Mouse (Mus musculus) liver, postnatal 0 days (tissue): ENCODE measurements around the gene Ctla4. TPM values are rescaled to one million over a fixed set of nuclear protein-coding genes. Genes with fewer than 3 reads are reported as not detected.

ENCODE experiments used
- ATAC-seq: fragments of 200-750 bp; cut with Nextera tagmentation; 2 replicates; pipeline ENCODE4 v1.8.0; 2017; ENCODE audit warnings: mild to moderate bottlenecking, moderate library complexity
- DNase-seq: peaks from one replicate; pipeline ENCODE4 v3.0.0-alpha.2; 2016
- H3K27ac ChIP-seq: fragments of 300-500 bp; sonication (generic); 2 replicates; pipeline ENCODE4 v1.5.1; 2014; ENCODE audit warnings: antibody characterized with exemption, moderate library complexity, mild to moderate bottlenecking, low read depth
- H3K27me3 ChIP-seq: fragments of 300-500 bp; sonication (generic); 2 replicates; pipeline ENCODE4 v1.6.1; 2014; ENCODE audit warnings: low read length, control low read depth, mixed read lengths; ENCODE audit not compliant: insufficient read depth
- H3K36me3 ChIP-seq: fragments of 300-500 bp; sonication (generic); replicated peaks from 2 replicates; pipeline ENCODE4 v1.6.1; 2014; ENCODE audit warnings: mild to moderate bottlenecking, control low read depth, low read length, moderate library complexity, mixed read lengths; ENCODE audit not compliant: insufficient read depth
- H3K4me1 ChIP-seq: fragments of 300-500 bp; sonication (generic); 2 replicates; pipeline ENCODE4 v1.6.1; 2014; ENCODE audit warnings: antibody characterized with exemption, mild to moderate bottlenecking, control low read depth; ENCODE audit not compliant: insufficient read depth
- H3K4me2 ChIP-seq: fragments of 300-500 bp; sonication (generic); 2 replicates; pipeline ENCODE4 v1.6.1; 2014; ENCODE audit warnings: low read depth, mild to moderate bottlenecking, low read length, moderate library complexity, mixed read lengths
- H3K4me3 ChIP-seq: fragments of 300-500 bp; sonication (generic); 2 replicates; pipeline ENCODE4 v1.5.1; 2014; ENCODE audit warnings: low read depth, low read length
- H3K9ac ChIP-seq: fragments of 300-500 bp; sonication (generic); replicated peaks from 2 replicates; pipeline ENCODE4 v1.6.1; 2014; ENCODE audit warnings: mild to moderate bottlenecking, moderate library complexity
- H3K9me3 ChIP-seq: fragments of 300-500 bp; sonication (generic); 2 replicates; pipeline ENCODE4 v1.6.1; 2016; ENCODE audit warnings: mild to moderate bottlenecking, control low read depth, low read length, mixed read lengths
- CTCF ChIP-seq: sonication (generic); IDR thresholded peaks from 2 replicates; pipeline ENCODE4 v1.5.1; 2016; ENCODE audit warnings: antibody characterized with exemption, low read depth
- EP300 ChIP-seq: IDR thresholded peaks from 2 replicates; pipeline ENCODE4 v1.6.1; 2016; ENCODE audit warnings: antibody characterized with exemption, low read depth, mild to moderate bottlenecking
- WGBS: fragments of 180-500 bp; shearing (Covaris S2); extraction: QIAGEN DNeasy Blood & Tissue Kit; methylation state at CpG from one replicate; pipeline ENCODE4 v1.1.7; 2014; ENCODE audit not compliant: insufficient replicate concordance; 5-methylcytosine and 5-hydroxymethylcytosine counted together
- polyA plus RNA-seq: library from polyadenylated mRNA; unstranded; fragments of >200 nt; fragmentation: Nextera tagmentation; extraction: Ambion mirVana; gene quantifications from 2 replicates; pipeline ENCODE4 v1.2.1, GENCODE M21; 2015

Ctla4 gene
- polyA plus RNA-seq, 1 experiment from 2014 or later, result not detected

DNA sequence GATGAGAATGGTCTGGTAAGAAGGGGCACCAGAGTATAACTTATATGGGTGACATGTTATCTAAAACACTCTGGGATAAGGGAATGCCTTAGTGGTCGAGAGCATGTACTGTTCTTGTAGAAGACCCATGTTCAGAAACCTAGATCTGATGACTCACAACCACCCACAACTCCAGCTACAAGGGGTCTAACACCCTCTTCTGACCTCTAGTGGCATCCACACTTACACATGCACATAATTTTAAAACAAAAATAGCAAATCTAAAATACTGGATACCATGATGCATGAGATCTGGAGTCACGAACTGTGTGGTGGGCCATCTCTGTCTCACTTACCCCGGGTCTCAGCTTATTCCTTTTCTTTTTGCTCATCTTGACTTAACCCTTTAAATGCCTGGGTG, 53.2 kb downstream of the Ctla4 start:
- ATAC-seq, result no peak
- 65% methylated on average over 3 of the region's 3 CpGs for WGBS

DNA sequence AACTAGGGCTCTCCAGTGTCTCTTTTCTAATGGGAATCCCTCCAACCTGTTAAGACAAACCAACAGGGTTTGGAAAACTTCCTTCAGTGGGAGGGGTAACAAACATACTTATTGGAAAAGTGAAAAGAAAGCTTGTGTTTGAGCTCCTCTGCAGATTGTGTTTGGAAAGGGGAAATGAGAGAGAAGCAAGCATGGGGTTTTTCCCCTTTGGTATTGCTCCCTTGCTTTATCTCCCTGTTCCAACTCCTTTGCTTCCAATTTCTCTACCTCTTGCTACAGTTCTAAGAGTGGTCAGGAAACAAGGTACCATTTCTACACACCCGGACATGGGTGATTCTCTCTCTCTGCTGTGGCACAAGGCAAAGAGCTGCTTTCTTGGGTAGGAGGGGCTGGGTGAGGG, 53.8 kb downstream of the Ctla4 start:
- H3K27ac ChIP-seq, result peak overlapping the region; percentile 30; the same call in 1 of the 2 replicates
- no peaks in the 10 kb centered on the region for H3K36me3 ChIP-seq
- no peak for DNase-seq
- TF ChIP-seq CTCF (no peak), EP300 (no peak)
- H3K9ac ChIP-seq, result no peak overlapping the region
- no peaks in the 10 kb centered on the region for H3K9me3 ChIP-seq
- no peak for ATAC-seq
- WGBS, result 48% methylated on average over 1 of the region's 1 CpGs
- H3K27me3 ChIP-seq, result no peaks in the 10 kb centered on the region
- H3K4me2 ChIP-seq, result no peak overlapping the region
- no peak overlapping the region for H3K4me3 ChIP-seq
- H3K4me1 ChIP-seq, result peaks cover 3% of the 10 kb centered on the region; the same call in 1 of the 2 replicates

More for the DNA sequence above, 53.2 kb downstream of the Ctla4 start:
- Histone ChIP-seq H3K4me1 (peaks cover 3% of the 10 kb centered on the region; the same call in 1 of the 2 replicates), H3K27me3 (no peaks in the 10 kb centered on the region), H3K4me3 (no peak overlapping the region), H3K27ac (no peak overlapping the region), H3K9ac (no peak overlapping the region), H3K9me3 (no peaks in the 10 kb centered on the region), H3K4me2 (no peak overlapping the region), H3K36me3 (no peaks in the 10 kb centered on the region)
- TF ChIP-seq EP300 (no peak), CTCF (no peak)
- no peak for DNase-seq

GRCm38 (mm10) chr1:60941056-60942048, 54.6 kb downstream of the Ctla4 start:
- TF ChIP-seq EP300 (no peak), CTCF (no peak)
- Histone ChIP-seq H3K4me2 (no peak overlapping the region), H3K4me1 (peaks cover 3% of the 10 kb centered on the region; the same call in 1 of the 2 replicates), H3K27me3 (no peaks in the 10 kb centered on the region), H3K36me3 (no peaks in the 10 kb centered on the region), H3K27ac (0 out of 2 replicates have a peak overlapping the region, but pooled peaks have one; percentile 7), H3K4me3 (no peak overlapping the region), H3K9ac (no peak overlapping the region), H3K9me3 (no peaks in the 10 kb centered on the region)
- ATAC-seq, result no peak
- WGBS, result 78% methylated on average over 5 of the region's 5 CpGs
- no peak for DNase-seq

DNA sequence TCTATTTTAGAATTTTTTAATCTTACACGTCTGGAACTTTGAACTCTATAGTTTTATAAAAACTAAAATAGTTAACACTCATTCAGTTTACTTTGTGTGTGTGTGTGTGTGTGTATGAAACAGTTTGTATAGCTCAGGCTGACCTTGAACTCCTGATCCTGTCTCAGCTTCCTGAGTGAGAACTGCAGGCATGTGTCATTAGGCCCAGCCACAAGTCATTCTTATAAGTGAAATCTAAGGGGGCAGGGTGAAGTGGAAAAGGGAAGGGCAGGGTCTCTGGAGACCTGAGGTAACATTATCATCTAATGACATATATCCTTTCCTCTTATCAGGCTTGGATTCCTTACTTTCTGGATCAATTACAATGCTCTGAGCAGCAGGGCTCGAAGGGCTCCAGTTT, 56.1 kb downstream of the Ctla4 start:
- Histone ChIP-seq H3K4me1 (peaks cover 3% of the 10 kb centered on the region; the same call in 1 of the 2 replicates), H3K27ac (no peak overlapping the region), H3K9ac (no peak overlapping the region), H3K36me3 (no peaks in the 10 kb centered on the region), H3K4me3 (no peak overlapping the region), H3K27me3 (no peaks in the 10 kb centered on the region), H3K4me2 (no peak overlapping the region), H3K9me3 (no peaks in the 10 kb centered on the region)
- WGBS, result 58% methylated on average over 2 of the region's 2 CpGs
- DNase-seq (no peak), ATAC-seq (no peak)
- no peak for TF ChIP-seq EP300
- no peak for TF ChIP-seq CTCF

DNA sequence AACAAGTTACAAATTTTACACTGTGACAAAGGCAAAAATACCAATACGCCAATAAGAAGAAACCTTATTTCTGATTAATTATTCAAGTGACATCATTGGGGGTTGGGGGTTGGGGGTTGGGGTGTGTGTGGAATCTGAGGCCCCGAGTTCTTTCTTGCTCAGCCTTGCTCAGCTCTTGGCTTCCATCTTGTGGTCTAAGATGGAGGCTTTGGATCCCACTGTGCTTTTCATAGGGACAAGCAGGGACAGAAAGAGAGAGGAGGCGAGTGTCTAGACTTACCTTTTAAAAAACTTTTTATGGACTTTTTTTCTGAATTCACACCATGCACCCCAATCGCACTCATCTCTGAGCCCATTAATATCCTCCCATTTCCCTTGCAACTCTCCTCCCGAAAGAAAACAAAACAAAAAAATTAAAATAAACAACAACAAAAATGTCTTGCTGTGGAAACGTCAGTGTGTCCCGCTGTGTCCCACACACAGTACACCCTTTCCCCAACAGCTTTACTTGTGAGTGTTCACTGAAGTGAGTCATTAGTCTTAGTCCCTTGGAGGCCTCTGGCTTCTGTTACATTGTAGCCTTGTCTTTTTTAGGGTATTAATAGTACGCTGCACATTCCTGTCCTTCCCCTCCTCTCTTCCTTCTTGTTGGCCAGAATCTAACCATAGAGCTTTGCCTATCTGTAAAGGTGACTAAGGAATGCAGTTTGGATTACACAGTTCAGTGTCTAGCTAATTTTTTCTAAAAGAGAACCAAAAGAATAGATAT, 59.0 kb downstream of the Ctla4 start:
- DNase-seq (no peak), ATAC-seq (no peak)
- Histone ChIP-seq H3K9me3 (no peaks in the 10 kb centered on the region), H3K9ac (no peak overlapping the region), H3K4me3 (no peak overlapping the region), H3K4me1 (peaks cover 3% of the 10 kb centered on the region; the same call in 1 of the 2 replicates), H3K36me3 (no peaks in the 10 kb centered on the region), H3K27ac (no peak overlapping the region), H3K4me2 (no peak overlapping the region), H3K27me3 (no peaks in the 10 kb centered on the region)
- TF ChIP-seq CTCF, result peak; percentile 15; the same call in 1 of the 2 replicates
- TF ChIP-seq EP300, result no peak
- WGBS, result 79% methylated on average over 8 of the region's 8 CpGs

DNA sequence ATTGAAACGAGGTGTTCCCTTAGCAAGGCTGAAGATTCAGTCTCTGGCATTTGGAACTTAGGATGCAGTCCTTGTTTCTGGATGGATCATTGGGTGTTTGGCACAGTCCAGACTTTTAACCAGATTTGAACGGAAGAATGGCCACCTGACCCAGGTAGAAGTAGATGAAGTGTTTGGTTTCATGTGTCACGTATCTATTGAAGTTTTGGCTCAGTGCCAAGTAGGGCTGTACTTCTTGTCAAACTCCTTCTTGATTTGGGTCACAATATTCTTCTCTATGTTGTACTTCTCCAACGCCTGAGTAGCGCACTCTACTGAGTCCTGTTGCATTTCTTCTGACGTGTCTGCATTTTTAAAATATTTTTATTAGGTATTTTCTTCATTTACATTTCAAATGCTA, 61.3 kb downstream of the Ctla4 start:
- ATAC-seq (no peak), DNase-seq (no peak)
- no peak overlapping the region for H3K4me3 ChIP-seq
- no peaks in the 10 kb centered on the region for H3K4me1 ChIP-seq
- WGBS, result 80% methylated on average over 6 of the region's 6 CpGs
- no peak overlapping the region for H3K4me2 ChIP-seq
- no peaks in the 10 kb centered on the region for H3K9me3 ChIP-seq
- H3K36me3 ChIP-seq, result no peaks in the 10 kb centered on the region
- H3K27ac ChIP-seq, result no peak overlapping the region
- no peak overlapping the region for H3K9ac ChIP-seq
- TF ChIP-seq EP300 (no peak), CTCF (no peak)
- no peaks in the 10 kb centered on the region for H3K27me3 ChIP-seq
